Mouse (Mus musculus): ENCODE data around the gene Tmem135. TPM values are rescaled to one million over a fixed set of nuclear protein-coding genes. Genes with fewer than 3 reads are reported as not detected.

Tmem135 gene
- polyA plus RNA-seq, 1 experiment from 2014 or later: 14.6 TPM

DNA sequence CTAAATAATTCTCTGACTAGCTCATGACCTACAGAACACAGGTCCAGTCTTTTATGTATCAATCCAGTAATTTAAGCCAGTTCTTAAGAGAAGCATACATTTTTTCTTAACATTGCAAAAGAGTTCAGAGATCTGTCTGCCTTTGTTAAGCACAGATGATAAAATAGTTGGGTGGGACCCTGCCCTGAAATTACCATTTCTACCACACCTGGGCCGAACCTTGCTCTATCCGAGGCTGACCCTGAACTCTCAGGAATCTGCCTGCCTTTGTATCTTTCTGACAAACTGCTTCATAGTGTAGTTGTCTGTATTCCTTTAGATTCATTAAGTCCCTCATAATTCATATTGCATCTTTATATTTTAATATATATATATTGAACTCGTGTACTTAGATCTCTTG lies 87.9 kb downstream of the Tmem135 start:
- Histone ChIP-seq H3K27me3 (ENCODE audit: control insufficient read depth, insufficient read depth, low read length) (no peaks in the 10 kb centered on the region), H3K9me3 (ENCODE audit: control insufficient read depth, low read length) (no peaks in the 10 kb centered on the region), H3K9ac (ENCODE audit: low read depth, low read length) (no peak overlapping the region), H3K36me3 (ENCODE audit: control insufficient read depth, insufficient read depth, low read length) (no peaks in the 10 kb centered on the region), H3K27ac (ENCODE audit: low read depth, low read length) (no peak overlapping the region), H3K4me3 (ENCODE audit: low read depth, low read length) (no peak overlapping the region), H3K4me2 (replicated peaks; ENCODE audit: low read depth, low read length) (no peak overlapping the region), H3K4me1 (replicated peaks; ENCODE audit: control insufficient read depth, insufficient read depth, low read length) (no peaks in the 10 kb centered on the region)
- DNase-seq (ENCODE audit: low spot score): no peak
- ATAC-seq (ENCODE audit: low FRiP score): no peak
- 95% methylated on average over 3 of the region's 3 CpGs for WGBS

GRCm38 (mm10) chr7:89311555-89311954 lies 92.5 kb downstream of the Tmem135 start:
- 89% methylated on average over 1 of the region's 1 CpGs for WGBS
- Histone ChIP-seq H3K27me3 (ENCODE audit: control insufficient read depth, insufficient read depth, low read length) (no peaks in the 10 kb centered on the region), H3K4me1 (replicated peaks; ENCODE audit: control insufficient read depth, insufficient read depth, low read length) (no peaks in the 10 kb centered on the region), H3K9ac (ENCODE audit: low read depth, low read length) (no peak overlapping the region), H3K27ac (ENCODE audit: low read depth, low read length) (no peak overlapping the region), H3K4me2 (replicated peaks; ENCODE audit: low read depth, low read length) (no peak overlapping the region), H3K9me3 (ENCODE audit: control insufficient read depth, low read length) (no peaks in the 10 kb centered on the region), H3K36me3 (ENCODE audit: control insufficient read depth, insufficient read depth, low read length) (no peaks in the 10 kb centered on the region), H3K4me3 (ENCODE audit: low read depth, low read length) (no peak overlapping the region)
- DNase-seq (ENCODE audit: low spot score): no peak
- no peak for ATAC-seq (ENCODE audit: low FRiP score)

DNA sequence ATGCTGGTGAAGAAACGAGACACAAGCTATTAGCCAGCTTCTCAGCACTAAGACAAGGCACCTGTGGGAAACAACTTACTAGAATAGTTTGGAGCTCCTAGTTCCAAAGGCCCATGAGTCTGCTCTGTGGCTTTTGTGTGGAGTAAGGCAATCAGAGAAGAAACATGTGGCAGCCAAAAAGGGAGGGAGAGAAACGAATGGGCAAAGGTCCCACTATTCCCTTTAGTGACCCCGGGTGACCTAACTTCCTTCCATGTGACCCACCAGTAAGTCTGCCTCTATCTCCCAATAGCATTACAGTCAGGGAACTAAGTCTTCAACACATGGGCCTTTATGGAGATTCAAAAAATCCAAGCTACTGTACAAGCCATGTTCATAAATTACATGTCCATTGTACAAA lies 95.1 kb downstream of the Tmem135 start:
- Histone ChIP-seq H3K9me3 (ENCODE audit: control insufficient read depth, low read length) (no peaks in the 10 kb centered on the region), H3K27ac (ENCODE audit: low read depth, low read length) (no peak overlapping the region), H3K4me1 (replicated peaks; ENCODE audit: control insufficient read depth, insufficient read depth, low read length) (no peaks in the 10 kb centered on the region), H3K4me2 (replicated peaks; ENCODE audit: low read depth, low read length) (no peak overlapping the region), H3K4me3 (ENCODE audit: low read depth, low read length) (no peak overlapping the region), H3K9ac (ENCODE audit: low read depth, low read length) (no peak overlapping the region), H3K36me3 (ENCODE audit: control insufficient read depth, insufficient read depth, low read length) (no peaks in the 10 kb centered on the region), H3K27me3 (ENCODE audit: control insufficient read depth, insufficient read depth, low read length) (no peaks in the 10 kb centered on the region)
- 80% methylated on average over 3 of the region's 3 CpGs for WGBS
- ATAC-seq (ENCODE audit: low FRiP score) (no peak), DNase-seq (ENCODE audit: low spot score) (no peak)

- Histone ChIP-seq H3K4me3 (ENCODE audit: low read depth, low read length) (no peak overlapping the region), H3K27ac (ENCODE audit: low read depth, low read length) (no peak overlapping the region), H3K4me2 (replicated peaks; ENCODE audit: low read depth, low read length) (no peak overlapping the region), H3K4me1 (replicated peaks; ENCODE audit: control insufficient read depth, insufficient read depth, low read length) (no peaks in the 10 kb centered on the region), H3K9ac (ENCODE audit: low read depth, low read length) (no peak overlapping the region), H3K27me3 (ENCODE audit: control insufficient read depth, insufficient read depth, low read length) (no peaks in the 10 kb centered on the region), H3K36me3 (ENCODE audit: control insufficient read depth, insufficient read depth, low read length) (no peaks in the 10 kb centered on the region), H3K9me3 (ENCODE audit: control insufficient read depth, low read length) (no peaks in the 10 kb centered on the region)
- DNase-seq (ENCODE audit: low spot score) (no peak), ATAC-seq (ENCODE audit: low FRiP score) (no peak)
- WGBS: 91% methylated on average over 11 of the region's 11 CpGs
Observed at GRCm38 (mm10) chr7:89308238-89308637, 95.8 kb downstream of the Tmem135 start.

GRCm38 (mm10) chr7:89306831-89307230 lies 97.2 kb downstream of the Tmem135 start:
- Histone ChIP-seq H3K27ac (ENCODE audit: low read depth, low read length) (no peak overlapping the region), H3K9ac (ENCODE audit: low read depth, low read length) (no peak overlapping the region), H3K4me2 (replicated peaks; ENCODE audit: low read depth, low read length) (no peak overlapping the region), H3K4me3 (ENCODE audit: low read depth, low read length) (no peak overlapping the region), H3K4me1 (replicated peaks; ENCODE audit: control insufficient read depth, insufficient read depth, low read length) (no peaks in the 10 kb centered on the region), H3K9me3 (ENCODE audit: control insufficient read depth, low read length) (no peaks in the 10 kb centered on the region), H3K36me3 (ENCODE audit: control insufficient read depth, insufficient read depth, low read length) (no peaks in the 10 kb centered on the region), H3K27me3 (ENCODE audit: control insufficient read depth, insufficient read depth, low read length) (no peaks in the 10 kb centered on the region)
- ATAC-seq (ENCODE audit: low FRiP score) (no peak), DNase-seq (ENCODE audit: low spot score) (no peak)
- WGBS: 88% methylated on average over 6 of the region's 6 CpGs

GRCm38 (mm10) chr7:89304958-89305357 lies 99.1 kb downstream of the Tmem135 start:
- H3K27me3 ChIP-seq (ENCODE audit: control insufficient read depth, insufficient read depth, low read length): no peaks in the 10 kb centered on the region
- H3K9me3 ChIP-seq (ENCODE audit: control insufficient read depth, low read length): no peaks in the 10 kb centered on the region
- no peaks in the 10 kb centered on the region for H3K4me1 ChIP-seq (replicated peaks; ENCODE audit: control insufficient read depth, insufficient read depth, low read length)
- H3K9ac ChIP-seq (ENCODE audit: low read depth, low read length): no peak overlapping the region
- no peaks in the 10 kb centered on the region for H3K36me3 ChIP-seq (ENCODE audit: control insufficient read depth, insufficient read depth, low read length)
- no peak for ATAC-seq (ENCODE audit: low FRiP score)
- no peak overlapping the region for H3K4me2 ChIP-seq (replicated peaks; ENCODE audit: low read depth, low read length)
- no peak overlapping the region for H3K27ac ChIP-seq (ENCODE audit: low read depth, low read length)
- DNase-seq (ENCODE audit: low spot score): no peak
- H3K4me3 ChIP-seq (ENCODE audit: low read depth, low read length): no peak overlapping the region
- 94% methylated on average over 3 of the region's 3 CpGs for WGBS

GRCm38 (mm10) chr7:89303765-89304164 lies 100.3 kb downstream of the Tmem135 start:
- Histone ChIP-seq H3K9me3 (ENCODE audit: control insufficient read depth, low read length) (no peaks in the 10 kb centered on the region), H3K9ac (ENCODE audit: low read depth, low read length) (no peak overlapping the region), H3K36me3 (ENCODE audit: control insufficient read depth, insufficient read depth, low read length) (no peaks in the 10 kb centered on the region), H3K4me1 (replicated peaks; ENCODE audit: control insufficient read depth, insufficient read depth, low read length) (no peaks in the 10 kb centered on the region), H3K4me2 (replicated peaks; ENCODE audit: low read depth, low read length) (no peak overlapping the region), H3K4me3 (ENCODE audit: low read depth, low read length) (no peak overlapping the region), H3K27ac (ENCODE audit: low read depth, low read length) (no peak overlapping the region), H3K27me3 (ENCODE audit: control insufficient read depth, insufficient read depth, low read length) (no peaks in the 10 kb centered on the region)
- WGBS: 96% methylated on average over 1 of the region's 1 CpGs
- no peak for DNase-seq (ENCODE audit: low spot score)
- no peak for ATAC-seq (ENCODE audit: low FRiP score)

GRCm38 (mm10) chr7:89298911-89299458 lies 105.0 kb downstream of the Tmem135 start:
- Histone ChIP-seq H3K4me1 (replicated peaks; ENCODE audit: control insufficient read depth, insufficient read depth, low read length) (no peaks in the 10 kb centered on the region), H3K9ac (ENCODE audit: low read depth, low read length) (no peak overlapping the region), H3K27ac (ENCODE audit: low read depth, low read length) (no peak overlapping the region), H3K4me3 (ENCODE audit: low read depth, low read length) (no peak overlapping the region), H3K9me3 (ENCODE audit: control insufficient read depth, low read length) (no peaks in the 10 kb centered on the region), H3K4me2 (replicated peaks; ENCODE audit: low read depth, low read length) (no peak overlapping the region), H3K27me3 (ENCODE audit: control insufficient read depth, insufficient read depth, low read length) (no peaks in the 10 kb centered on the region), H3K36me3 (ENCODE audit: control insufficient read depth, insufficient read depth, low read length) (no peaks in the 10 kb centered on the region)
- ATAC-seq (ENCODE audit: low FRiP score) (no peak), DNase-seq (ENCODE audit: low spot score) (no peak)
- WGBS: 90% methylated on average over 1 of the region's 1 CpGs

DNA sequence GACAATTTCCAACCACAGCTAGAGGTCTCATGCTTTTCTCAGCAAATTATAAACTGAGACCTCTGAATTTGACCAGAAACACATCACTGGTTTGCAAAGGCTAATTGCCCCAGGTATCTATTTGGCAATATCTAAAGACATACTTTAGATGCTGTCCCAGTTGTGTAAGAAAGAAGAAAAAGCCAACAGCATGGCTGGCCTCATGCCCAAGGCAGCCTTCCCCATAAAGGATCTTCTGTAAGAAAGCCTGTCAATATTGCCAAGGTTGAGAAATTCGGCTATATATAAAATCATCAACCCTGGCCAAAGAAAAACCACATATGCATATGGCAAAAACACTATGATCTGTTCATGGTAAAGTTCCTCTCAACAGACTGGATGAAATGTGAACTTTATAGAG lies 107.1 kb downstream of the Tmem135 start:
- H3K36me3 ChIP-seq (ENCODE audit: control insufficient read depth, insufficient read depth, low read length): no peaks in the 10 kb centered on the region
- ATAC-seq (ENCODE audit: low FRiP score) (no peak), DNase-seq (ENCODE audit: low spot score) (no peak)
- H3K4me2 ChIP-seq (replicated peaks; ENCODE audit: low read depth, low read length): no peak overlapping the region
- no peak overlapping the region for H3K4me3 ChIP-seq (ENCODE audit: low read depth, low read length)
- no peak overlapping the region for H3K9ac ChIP-seq (ENCODE audit: low read depth, low read length)
- no peaks in the 10 kb centered on the region for H3K4me1 ChIP-seq (replicated peaks; ENCODE audit: control insufficient read depth, insufficient read depth, low read length)
- no peak overlapping the region for H3K27ac ChIP-seq (ENCODE audit: low read depth, low read length)
- WGBS: 83% methylated on average over 1 of the region's 1 CpGs
- no peaks in the 10 kb centered on the region for H3K27me3 ChIP-seq (ENCODE audit: control insufficient read depth, insufficient read depth, low read length)
- no peaks in the 10 kb centered on the region for H3K9me3 ChIP-seq (ENCODE audit: control insufficient read depth, low read length)
